Mouse (Mus musculus): Measurements from ENCODE around the gene Fnbp1l.

GRCm38 (mm10) chr3:122638329-122639196, 19.0 kb upstream of the Fnbp1l start:
- peak; percentile 46 for TF ChIP-seq CTCF (IDR thresholded peaks at IDR 0.05; ENCODE audit: low read depth, low read length)
- TF ChIP-seq TAL1 (conservative IDR thresholded peaks at IDR 0.05; ENCODE audit: low read depth, low read length) = no peak
- no peak for TF ChIP-seq POLR2AphosphoS5 (IDR thresholded peaks at IDR 0.05; ENCODE audit: insufficient replicate concordance, low read depth, low read length)
- TF ChIP-seq GATA2 (IDR thresholded peaks at IDR 0.05; ENCODE audit: borderline replicate concordance, low read depth, low read length) = no peak
- TF ChIP-seq GATA1 (IDR thresholded peaks at IDR 0.05; ENCODE audit: borderline replicate concordance, low read length) = no peak

Measured in G1E (cell line).